Mouse (Mus musculus) small intestine, adult 2 months (tissue): ENCODE data around the gene Fat4.

Source experiments
- CTCF ChIP-seq: fragments of 200-500 bp; IDR thresholded peaks from 2 replicates; pipeline ENCODE4 v1.5.1; 2012; ENCODE audit warnings: low read depth, mild to moderate bottlenecking, control low read depth, inconsistent platforms, low read length, moderate library complexity, mixed read lengths; ENCODE audit not compliant: insufficient replicate concordance, insufficient read length; ENCODE audit errors: extremely low read depth
- POLR2A ChIP-seq: fragments of 200-500 bp; IDR thresholded peaks from 2 replicates; pipeline ENCODE4 v1.6.1; 2012; ENCODE audit warnings: low read depth, mild to moderate bottlenecking, control low read depth, inconsistent platforms, low read length, moderate library complexity

DNA sequence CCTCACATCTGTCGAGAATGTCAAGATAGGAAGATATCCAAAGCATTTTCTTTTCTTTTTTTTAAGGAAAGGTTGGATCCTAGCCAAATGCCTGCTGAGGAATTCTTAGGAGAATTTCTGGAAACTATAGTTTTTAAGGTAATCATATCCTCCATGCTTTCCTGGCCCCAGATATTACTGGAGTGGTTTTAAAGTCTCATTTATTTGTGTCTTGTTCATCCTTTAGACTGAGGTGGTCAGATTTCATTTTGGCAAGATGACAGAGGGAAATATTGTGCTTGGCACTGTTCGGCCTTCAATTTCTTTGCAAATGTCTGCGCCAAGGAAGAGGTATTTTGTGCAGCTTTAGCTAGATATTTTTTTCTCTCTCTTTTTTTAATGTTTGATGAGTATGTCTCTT, 42.0 kb downstream of the Fat4 start:
- TF ChIP-seq CTCF, result no peak
- no peak for TF ChIP-seq POLR2A
